Mouse (Mus musculus): Measurements from ENCODE around the gene Ywhae. TPM values are rescaled to one million over a fixed set of nuclear protein-coding genes. Genes with fewer than 3 reads are reported as not detected.
A peak's percentile ranks its signal among the peaks of the same experiment; 100 is the strongest.
"Not testable (repeated sequence)": the region's sequence is repeated elsewhere in the genome, so short reads cannot be mapped to it uniquely, and the experiment has no call there.

Gene Ywhae
- 1,000 to 10,000 TPM; 1,671 to 1,788 TPM for total RNA-seq (2021)

DNA sequence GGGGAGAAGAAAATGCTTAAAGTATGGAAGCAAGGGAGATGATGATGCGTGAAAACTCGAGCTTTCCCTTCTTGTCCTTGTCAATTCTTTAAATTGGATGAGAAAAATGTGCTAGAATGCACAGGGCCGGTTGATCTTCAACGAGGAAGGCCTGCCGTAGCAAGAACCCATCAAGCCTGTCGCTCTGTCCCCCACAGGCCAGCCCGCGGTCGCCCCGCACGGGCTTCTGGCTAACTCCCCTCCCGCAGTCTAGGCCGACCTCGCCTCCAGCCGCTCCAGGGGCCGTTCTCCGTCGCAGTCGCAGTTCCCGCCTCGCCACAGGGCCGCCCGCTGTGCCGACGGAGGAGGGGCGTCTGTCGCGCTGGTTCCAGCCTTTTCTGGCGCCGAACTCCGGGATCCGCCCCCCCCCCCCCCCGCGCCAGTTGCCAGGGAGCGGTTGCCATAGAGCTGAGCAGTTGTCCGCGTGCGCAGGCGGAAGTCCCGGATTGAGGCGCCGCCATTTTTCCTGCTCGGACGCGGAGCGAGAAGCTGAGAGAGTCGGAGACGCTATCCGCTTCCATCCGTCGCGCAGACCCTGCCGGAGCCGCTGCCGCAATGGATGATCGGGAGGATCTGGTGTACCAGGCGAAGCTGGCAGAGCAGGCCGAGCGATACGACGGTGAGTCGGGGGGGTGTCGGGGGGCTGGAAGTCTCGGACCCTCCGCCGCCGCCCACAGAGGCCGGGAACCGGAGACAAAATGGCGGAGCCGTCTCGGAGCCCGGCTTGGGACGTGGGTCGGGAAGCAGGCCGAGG is at the start of gene Ywhae:
Gene Ywhae (plus strand): TSS at position 436 of the 793 bp plus-strand sequence.
- intact Hi-C loops (cut with DNase I), result no loop called here
- DNase-seq, result peak; percentile 92

DNA sequence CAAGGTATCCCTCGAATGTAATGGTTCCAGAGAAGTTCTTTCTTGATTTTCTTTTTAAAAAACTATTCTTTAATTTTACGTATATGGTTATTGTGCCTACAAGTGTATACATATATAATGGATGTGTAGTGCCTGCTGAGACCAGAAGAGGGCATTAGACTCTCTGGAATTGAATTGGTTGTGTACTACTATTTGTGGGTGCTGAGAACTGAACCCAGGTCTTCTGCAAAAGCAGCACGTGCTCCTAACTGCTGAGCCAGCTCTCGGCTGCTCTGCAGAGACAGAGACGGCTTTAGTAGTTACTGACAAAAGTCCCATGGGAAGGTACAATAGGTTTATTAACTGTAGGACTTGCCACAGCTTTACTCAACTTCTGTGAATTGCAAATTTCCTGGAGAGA is 48.2 kb upstream of the Ywhae start:
- DNase-seq, result no peak
- intact Hi-C loops (cut with DNase I), result no loop called here

DNA sequence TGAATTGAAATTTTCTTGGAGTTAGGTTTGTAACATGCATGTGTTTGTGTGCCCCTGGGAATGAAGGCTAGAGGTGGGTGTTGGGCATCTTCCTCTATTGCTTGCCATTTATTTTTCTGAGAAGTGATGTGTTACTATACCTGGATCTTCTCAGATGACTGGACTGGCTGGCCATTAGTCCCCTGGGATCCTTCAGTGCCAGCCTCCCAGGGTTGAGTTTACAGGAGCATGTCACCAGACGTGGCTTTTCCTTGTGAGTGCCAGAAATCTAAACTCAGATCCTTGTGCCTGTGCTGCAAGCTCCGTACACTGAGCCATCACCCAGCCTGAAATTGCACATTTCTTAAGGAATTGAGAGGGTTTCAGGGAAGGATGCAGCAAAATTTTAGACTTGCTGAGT is 47.7 kb upstream of the Ywhae start:
- intact Hi-C loops (cut with DNase I), result no loop called here
- DNase-seq, result no peak

DNA sequence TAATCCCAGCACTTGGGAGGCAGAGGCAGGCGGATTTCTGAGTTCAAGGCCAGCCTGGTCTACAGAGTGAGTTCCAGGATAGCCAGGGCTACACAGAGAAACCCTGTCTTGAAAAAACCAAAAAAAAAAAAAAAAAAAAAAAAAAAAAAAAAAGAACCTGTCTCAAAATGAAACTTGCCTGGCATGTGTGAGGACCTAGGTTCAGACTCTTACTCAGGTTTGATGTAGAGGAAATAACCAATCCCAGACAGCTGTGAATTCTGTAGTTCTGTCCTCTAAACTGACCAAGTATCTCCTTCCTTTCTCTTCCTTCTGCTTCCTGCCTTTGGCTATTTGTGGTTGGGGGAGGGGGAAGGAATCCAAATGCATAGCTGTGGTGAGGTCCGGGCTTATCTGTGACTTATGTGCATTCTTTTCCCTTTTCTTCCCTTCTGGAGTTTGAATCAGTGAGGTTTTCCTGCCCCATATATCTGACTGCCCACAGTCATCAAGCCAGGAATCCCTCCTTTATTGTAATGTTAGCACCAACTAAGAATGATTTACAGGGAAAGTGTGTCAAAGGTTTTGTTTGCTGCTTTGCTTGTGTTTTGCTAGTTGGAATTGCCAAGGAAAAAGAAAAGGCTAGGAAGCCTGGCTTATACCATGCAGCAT is 45.2 kb upstream of the Ywhae start:
- intact Hi-C loops (cut with DNase I), result no loop called here
- no peak for DNase-seq

DNA sequence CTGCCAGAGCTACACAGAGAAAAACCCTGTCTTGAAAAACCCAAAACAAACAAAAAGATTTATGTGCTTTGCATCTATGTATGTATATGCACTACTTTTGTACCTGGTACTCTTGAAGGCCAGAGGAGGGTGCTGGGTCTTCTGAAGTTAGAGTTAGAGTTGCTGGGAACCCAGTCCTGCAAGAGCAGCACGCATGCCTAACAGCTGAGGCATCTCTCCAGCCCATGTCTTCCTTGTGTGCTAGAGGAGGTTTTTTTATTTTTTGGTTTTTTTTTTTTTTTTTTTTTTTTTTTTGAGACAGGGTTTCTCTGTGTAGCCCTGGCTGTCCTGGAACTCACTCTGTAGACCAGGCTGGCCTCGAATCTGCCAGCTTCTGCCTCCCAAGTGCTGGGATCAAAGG is 44.5 kb upstream of the Ywhae start:
- DNase-seq, result no peak

DNA sequence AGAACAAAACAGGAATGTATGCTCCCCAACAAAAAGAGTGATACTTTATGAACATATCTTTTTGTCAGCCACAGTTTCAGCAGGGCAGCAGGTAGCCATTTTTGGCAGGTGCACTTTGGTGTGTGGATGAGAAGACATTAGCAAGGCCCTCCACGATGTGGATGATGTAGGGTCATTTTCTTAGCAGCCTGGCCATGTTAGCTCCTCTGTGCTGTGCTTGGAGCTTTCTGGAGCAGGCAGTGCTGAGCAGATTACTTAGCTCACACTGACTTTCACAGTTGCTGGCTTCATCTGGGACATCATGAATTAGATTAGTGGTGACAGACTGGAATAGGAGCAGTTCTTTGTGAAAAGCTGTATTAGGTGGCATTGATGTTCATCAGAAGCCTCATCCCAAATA is 42.7 kb upstream of the Ywhae start:
- DNase-seq, result no peak
- intact Hi-C loops (cut with DNase I), result no loop called here

More for the DNA sequence above, 44.5 kb upstream of the Ywhae start:
- intact Hi-C loops (cut with DNase I), result no loop called here

DNA sequence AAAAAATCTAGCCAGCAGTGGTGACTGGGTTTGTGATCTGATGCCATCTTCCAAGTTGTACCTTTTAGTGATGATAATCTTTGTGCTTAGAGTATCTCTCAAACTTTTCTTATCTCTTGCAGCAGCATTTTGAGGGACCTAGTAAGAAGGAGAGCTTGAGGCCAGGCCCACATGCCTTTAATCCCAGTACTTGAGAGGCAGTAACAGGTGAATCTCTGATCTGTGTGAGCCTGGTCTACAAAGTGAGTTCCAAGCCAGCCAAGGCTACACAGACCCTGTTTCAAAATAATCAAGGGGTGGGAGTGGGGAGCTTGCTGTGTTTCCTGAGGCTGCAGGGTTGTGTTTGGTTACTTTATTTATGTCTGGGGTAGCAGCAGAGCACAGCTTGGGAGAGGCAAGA is 41.6 kb upstream of the Ywhae start:
- DNase-seq, result no peak
- intact Hi-C loops (cut with DNase I), result no loop called here

DNA sequence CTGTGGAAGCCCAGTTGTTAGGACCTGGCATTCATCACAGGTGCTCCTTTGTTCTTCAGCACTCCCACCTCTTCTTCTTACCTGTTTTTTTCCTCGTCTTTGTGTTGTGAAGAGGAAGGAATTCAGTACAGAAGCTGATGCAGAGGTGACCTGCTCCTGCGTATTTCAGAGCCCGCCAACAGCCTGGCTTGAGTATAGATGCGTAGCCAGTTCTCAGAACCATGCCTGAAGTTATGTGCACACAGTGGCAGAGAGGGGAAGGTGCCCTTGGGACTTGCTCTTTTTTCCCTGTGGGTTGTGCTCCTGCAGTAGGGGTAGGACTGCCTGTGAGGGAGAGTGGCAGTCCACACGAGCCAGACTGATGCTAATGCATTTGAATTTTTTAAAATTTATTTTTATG is 39.1 kb upstream of the Ywhae start:
- no peak for DNase-seq
- intact Hi-C loops (cut with DNase I), result no loop called here

DNA sequence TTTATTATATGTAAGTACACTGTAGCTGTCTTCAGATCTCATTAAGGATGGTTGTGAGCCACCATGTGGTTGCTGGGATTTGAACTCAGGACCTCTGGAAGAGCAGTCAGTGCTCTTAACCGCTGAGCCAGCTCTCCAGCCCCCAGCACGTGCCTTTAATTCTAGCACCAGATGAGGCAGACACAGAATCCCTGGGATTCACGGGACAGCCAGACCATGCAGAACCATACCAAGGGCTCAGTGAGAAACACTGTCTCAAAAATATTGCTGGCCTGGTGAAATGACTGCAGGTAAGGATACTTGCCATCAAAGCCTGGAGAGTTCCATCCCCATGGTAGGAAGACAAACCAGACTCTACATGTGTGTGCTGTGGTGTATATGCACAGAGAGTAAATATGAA is 35.2 kb upstream of the Ywhae start:
- DNase-seq; intact Hi-C loops (cut with DNase I): not testable (repeated sequence)

DNA sequence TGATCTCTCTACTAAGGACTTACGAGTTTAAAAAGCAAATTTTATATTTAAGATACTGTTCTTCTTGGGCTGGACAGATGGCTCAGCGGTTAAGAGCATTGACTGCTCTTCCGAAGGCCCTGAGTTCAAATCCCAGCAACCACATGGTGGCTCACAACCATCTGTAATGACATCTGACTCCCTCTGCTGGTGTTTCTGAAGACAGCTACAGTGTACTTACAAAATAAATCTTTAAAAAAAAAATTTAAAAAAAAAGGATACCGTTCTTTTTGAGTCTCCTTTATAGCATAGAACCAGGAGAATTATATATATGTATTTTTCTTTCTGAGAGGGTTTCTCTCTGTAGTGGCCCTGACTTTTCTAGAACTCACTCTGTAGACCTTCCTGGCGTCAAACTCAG is 32.1 kb upstream of the Ywhae start:
- intact Hi-C loops (cut with DNase I), result no loop called here
- no peak for DNase-seq

DNA sequence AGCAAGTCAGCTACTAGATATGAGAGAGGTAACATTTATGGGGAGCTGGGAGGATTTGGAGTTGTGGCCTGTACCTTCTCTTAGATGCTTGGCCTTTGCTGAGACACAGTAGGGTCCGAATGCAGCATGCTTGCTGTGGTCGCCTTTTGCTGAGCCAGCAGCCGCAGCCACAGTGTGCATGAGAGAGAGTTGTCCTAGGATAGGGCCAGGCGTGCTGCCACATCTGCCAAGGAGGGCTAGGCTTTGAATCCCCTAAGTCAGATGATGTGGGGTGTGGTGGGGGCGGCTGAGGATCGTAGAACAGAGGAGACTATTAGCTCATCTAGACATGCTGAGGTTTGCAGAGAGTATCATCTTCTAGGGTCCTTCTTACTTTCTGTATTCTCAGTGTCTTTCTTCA is 29.9 kb upstream of the Ywhae start:
- DNase-seq, result no peak
- intact Hi-C loops (cut with DNase I), result no loop called here

DNA sequence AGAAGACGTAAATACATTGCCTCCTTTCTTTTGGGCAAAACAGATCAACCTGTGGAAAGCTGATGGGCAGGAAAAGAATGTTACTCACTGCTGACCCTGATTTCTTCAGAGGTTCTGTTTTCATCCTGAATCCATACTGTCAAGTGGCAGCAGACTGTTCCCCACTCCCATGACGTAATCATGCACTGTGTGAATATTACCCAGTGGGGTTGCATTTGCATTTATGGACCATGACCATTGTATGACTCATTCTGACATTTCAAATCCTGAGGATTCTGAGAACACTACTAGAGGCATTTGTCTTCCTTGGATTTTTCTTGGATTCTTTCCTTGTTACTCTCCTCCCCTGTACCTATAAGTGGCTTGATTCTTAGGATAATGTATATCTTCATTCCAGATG is 28.9 kb upstream of the Ywhae start:
- no peak for DNase-seq
- intact Hi-C loops (cut with DNase I), result no loop called here

DNA sequence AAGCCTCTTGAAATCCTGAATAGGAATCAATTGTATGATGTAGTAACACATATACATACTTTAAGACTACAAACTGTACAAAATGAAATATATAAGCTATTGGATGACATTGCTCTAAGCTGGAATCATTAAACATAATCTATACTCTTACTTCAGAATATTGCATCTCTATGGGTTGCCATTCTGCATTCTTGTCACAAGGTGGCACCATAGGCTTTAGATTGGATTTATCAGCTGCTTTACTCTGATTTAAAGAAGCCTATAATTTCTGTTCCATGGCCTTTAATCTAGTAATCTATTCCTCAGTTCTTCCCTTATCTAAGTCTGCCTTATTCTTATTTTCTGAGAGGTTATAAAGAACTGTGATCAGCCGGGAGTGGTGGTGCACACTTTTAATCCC is 18.7 kb upstream of the Ywhae start:
- no peak for DNase-seq
- intact Hi-C loops (cut with DNase I), result no loop called here

DNA sequence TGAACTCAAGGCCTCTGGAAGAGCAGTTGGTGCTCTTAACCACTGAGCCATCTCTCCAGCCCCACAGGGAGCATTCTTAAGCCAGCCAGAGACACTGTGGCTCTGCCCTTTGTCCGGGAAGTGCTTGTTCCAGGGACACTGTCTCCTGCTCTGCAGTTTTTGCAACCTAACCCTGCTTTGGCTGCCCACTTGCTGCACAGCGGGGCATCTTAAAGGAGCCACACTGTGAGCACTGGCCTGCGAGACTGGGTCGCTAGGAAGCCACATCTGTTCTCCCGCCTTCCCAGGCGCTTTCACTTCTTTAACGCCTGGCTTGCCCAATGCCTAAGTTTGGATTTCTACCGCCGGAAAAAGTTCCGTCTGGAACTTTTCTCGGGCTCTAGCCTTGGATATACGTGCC is 17.1 kb upstream of the Ywhae start:
- intact Hi-C loops (cut with DNase I), result no loop called here
- peak; percentile 12 for DNase-seq

DNA sequence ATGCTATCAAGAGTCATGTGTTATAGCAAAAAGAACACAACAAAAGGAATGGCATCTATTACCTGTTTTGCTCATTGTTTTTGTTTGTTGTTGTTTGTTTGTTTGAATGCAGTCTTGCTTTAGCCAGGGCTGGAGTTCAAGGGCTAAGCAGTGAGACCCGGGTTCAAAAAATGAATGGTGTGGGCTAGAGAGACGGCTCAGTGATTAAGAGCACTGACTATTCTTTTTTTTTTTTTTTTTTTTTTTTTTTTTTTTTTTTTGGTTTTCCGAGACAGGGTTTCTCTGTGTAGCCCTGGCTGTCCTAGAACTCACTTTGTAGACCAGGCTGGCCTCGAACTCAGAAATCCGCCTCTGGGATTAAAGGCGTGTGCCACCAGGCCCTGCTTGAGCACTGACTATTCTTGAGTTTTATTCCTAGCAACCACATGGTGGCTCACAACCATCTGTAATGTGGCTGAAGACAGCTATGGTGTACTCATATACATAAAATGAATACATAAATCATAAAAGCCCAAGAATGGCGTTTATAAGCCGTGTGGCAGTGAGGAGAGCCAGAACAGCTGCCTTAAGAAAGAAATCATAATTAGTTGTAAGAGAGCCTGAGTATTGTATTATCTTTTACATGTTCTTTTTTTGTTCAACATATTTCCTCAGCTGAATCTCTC is 15.9 kb upstream of the Ywhae start:
- DNase-seq, result no peak
- intact Hi-C loops (cut with DNase I), result no loop called here

DNA sequence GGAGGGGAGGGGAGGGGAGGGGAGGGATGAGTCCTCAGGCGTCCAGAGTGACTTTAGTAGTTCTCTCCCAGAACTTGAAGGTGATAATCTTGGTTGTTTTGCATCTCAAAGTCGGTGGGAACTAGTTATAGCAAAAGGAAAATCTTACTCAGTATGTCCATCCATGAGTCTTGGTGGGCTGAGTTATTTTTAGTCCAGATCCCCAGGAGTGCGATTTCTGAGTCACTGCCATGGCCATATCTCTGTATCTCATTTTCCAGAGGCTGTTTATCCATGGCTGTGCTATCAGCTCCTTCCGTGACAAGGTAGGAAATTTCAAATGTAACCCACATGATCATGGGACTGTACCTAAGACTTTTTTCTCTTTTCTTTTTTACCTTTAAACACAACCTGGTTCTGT is 10.3 kb upstream of the Ywhae start:
- intact Hi-C loops (cut with DNase I), result no loop called here
- DNase-seq, result no peak

DNA sequence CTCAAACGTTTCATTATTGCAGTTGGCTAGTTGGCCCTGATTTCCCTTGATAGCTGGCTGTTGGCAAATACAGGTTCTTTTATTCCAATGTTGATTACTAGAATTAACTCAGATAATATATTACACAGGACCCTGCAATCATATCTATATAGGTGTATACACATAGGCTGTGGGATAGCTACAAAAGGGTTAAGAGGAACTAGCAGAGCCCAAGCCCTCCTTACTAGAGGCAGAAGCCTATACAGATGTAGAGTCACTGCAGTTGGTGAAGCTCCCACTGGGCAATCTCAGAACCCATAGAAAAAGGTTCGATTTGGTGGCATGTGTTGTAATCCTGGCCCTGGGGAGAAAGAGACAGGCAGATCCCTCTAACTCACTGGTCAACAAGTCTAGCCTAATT is 5.5 kb upstream of the Ywhae start:
- no peak for DNase-seq
- intact Hi-C loops (cut with DNase I), result no loop called here

DNA sequence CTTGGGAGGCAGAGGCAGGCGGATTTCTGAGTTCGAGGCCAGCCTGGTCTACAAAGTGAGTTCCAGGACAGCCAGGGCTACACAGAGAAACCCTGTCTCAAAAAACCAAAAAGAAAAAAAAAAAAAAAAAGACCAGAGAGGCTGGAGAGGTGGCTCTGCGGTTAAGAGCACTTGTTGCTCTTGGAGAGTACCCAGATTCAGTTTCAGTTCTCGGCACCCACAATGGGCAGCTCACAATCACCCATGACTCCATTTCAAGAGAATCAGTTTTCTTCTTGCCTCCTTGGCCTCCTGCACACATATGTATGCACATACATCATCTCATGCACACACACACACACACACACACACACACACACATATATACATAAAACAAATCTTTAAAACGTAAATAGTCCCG is 5.0 kb upstream of the Ywhae start:
- intact Hi-C loops (cut with DNase I); DNase-seq: not testable (repeated sequence)

DNA sequence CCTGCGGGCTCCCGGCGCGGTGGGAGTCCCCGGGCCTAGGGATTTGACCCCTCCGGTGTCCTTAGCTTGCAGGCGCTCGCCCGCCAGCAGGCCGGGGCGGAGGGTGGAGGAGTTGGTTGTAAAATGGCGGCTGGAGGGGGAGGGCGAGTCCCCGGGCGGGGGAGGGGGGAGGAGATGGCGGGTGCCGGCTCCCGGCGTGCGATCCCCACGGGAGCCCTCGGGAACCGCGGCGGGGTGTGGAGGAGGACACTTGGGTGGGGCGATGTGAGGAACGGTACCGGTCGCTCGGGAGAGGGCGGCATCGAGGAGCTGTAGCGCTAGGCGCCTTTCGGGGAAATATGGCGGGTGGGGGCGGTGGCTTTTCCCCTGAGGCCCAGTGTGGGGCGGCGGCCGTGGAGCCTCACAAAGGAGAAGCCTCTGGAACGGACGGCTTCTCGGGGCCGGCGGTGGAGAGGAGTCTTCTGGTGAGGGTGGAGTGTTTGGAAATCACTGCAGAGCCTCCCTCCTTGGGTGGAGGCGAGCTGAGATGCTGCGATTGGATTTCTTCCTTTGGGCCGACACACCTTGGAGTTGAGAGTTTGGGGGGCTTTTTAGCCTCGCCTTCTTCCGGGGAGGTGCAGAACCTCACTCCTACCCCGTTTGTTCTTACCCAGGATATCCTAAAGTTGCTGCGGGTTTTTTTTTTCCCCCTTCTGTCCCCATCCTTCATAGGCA is 715 bp downstream of the Ywhae start:
- DNase-seq, result peak; percentile 73
- intact Hi-C loops (cut with DNase I), result no loop called here

DNA sequence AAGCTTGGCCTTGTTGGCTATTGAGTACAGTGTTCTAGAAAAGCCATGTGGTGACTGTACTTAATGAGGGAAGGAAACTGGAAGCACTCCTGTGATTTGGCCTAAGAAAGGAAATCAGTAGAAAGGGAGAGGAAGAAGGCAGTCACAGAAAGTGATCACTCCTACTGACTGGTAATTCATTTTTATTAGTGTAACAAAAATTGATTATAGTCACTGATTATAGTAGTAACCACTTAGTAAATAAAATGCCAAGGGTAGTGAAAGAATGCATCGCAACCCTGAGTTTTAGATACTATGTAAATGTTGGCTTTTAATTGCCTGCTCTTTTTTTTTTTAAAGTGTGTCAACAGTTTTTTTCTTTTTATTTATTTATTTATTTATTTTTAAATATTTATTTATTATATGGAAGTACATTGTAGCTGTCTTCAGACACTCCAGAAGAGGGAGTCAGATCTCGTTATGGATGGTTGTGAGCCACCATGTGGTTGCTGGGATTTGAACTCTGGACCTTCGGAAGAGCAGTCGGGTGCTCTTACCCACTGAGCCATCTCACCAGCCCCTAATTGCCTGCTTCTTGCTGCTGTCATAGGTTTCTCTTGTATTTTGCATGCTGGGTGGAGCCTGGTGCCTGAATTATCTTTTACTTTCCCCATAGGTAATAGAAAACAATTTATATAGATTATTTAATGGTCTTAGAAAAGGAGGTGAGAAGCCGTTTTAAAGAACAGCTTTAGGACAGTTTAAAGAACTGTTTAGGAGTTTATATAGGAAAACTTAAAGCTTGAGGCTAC is 3.0 kb downstream of the Ywhae start:
- intact Hi-C loops (cut with DNase I), result no loop called here
- no peak for DNase-seq

DNA sequence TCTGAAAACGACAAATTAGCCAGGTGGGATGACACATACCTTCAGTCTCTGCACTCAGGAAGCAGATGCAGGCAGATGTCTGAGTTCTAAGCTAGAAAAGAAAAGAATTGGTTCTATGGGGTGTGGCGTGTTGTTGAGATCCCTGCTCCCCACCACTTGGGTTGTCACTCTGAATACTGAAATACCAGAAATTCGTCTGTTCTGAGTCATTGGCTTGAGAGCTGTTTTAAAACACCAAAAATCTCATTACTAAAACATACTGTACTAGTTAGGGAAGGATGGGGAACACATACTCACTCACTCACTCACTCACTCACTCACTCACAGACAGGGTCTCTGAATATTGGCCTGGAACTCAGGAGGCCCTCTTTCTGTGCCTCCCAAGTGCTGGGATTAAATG is 4.3 kb downstream of the Ywhae start:
- intact Hi-C loops (cut with DNase I), result no loop called here
- no peak for DNase-seq
